8 mouse cellular contexts compared by ENCODE assay signal in the genomic region with DNA sequence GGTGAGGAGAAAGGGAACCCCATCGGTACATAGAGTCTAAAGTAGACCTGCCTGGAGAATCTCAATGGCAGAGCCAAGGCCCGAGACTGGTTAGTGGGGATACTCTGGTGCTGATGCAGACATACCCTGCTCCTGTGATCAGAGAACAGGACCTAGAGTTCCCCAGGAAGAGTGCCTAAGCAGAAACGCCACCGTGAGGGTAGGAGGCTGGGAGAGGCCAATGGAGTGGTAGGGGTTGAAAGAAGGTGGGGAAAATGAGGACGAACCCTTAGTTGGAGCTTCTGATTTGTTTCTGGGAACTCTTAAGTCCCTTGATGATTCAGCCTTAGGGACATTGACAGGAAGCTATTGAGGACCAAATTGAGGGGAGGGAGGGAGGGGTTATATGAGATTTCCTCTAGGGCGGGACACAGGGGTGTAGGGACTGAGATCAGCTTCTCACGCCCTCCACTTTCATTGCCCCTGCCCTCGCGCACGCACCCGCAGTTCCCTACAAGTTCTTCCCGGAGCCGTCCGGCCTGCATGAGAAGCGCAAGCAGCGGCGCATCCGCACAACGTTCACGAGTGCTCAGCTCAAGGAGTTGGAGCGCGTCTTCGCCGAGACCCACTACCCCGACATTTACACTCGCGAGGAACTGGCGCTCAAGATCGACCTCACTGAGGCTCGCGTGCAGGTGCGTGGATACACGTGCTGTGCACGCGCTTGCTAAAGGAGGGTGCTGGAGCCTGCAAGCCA. TPM values are rescaled to one million over a fixed set of nuclear protein-coding genes. Genes with fewer than 3 reads are reported as not detected.
DNase-seq lines count a peak whose midpoint lies in the region; ATAC-seq and TF ChIP-seq lines count a peak whose summit lies in the region.

No protein-coding gene starts in this region.

- H3K4me3 ChIP-seq in liver, embryonic 11.5 days (ENCODE audit: low read depth, low read length), result peak overlapping the region; percentile 18
- peak overlapping the region; percentile 33 for H3K4me3 ChIP-seq in stomach, postnatal 0 days (ENCODE audit: low read depth, low read length)

- H3K9me3 ChIP-seq in liver, embryonic 11.5 days (ENCODE audit: control insufficient read depth, low read length), result no peaks in the 10 kb centered on the region
- H3K9me3 ChIP-seq in stomach, postnatal 0 days (ENCODE audit: control insufficient read depth, low read length), result no peaks in the 10 kb centered on the region

- no peak for TF ChIP-seq CTCF in stomach, postnatal 0 days (IDR thresholded peaks at IDR 0.05; ENCODE audit: low read depth)

- peaks cover 12% of the 10 kb centered on the region for H3K36me3 ChIP-seq in liver, embryonic 11.5 days (ENCODE audit: control insufficient read depth, insufficient read depth, low read length)
- H3K36me3 ChIP-seq in stomach, postnatal 0 days (ENCODE audit: control insufficient read depth, insufficient read depth, low read length), result peaks cover 6% of the 10 kb centered on the region; the same call in 1 of the 2 replicates

- DNase-seq in adrenal gland, adult (ENCODE audit: inconsistent age in 2 of 2, low spot score in 1 of 2), result peak; percentile 32 to 57
- no peak for DNase-seq in adrenal gland, postnatal 25 days
- peak; percentile 46 for DNase-seq in thymus, postnatal 4 days
- DNase-seq in thymus, postnatal 0 days (ENCODE audit: low spot score), result no peak
- DNase-seq in liver, embryonic 11.5 days (ENCODE audit: low spot score), result no peak
- DNase-seq in stomach, postnatal 0 days (ENCODE audit: low spot score), result peak; percentile 37
- DNase-seq in gastrocnemius, postnatal 14 days, result no peak
- DNase-seq in frontal cortex, postnatal 10 days (ENCODE audit: low spot score in 2 of 2), result no peak

- intact Hi-C loops in gastrocnemius, postnatal 14 days (cut with DNase I; ENCODE audit: low total_unique reads), result no loop called here

- H3K9ac ChIP-seq in liver, embryonic 11.5 days (ENCODE audit: low read depth, low read length), result no peak overlapping the region
- H3K9ac ChIP-seq in stomach, postnatal 0 days (ENCODE audit: low read length), result no peak overlapping the region

- H3K4me1 ChIP-seq in liver, embryonic 11.5 days (replicated peaks; ENCODE audit: control insufficient read depth, insufficient read depth, low read length), result peaks cover 3% of the 10 kb centered on the region
- peaks cover 11% of the 10 kb centered on the region; the same call in 1 of the 2 replicates for H3K4me1 ChIP-seq in stomach, postnatal 0 days (replicated peaks; ENCODE audit: control insufficient read depth, insufficient read depth)

- H3K27me3 ChIP-seq in liver, embryonic 11.5 days (replicated peaks; ENCODE audit: control insufficient read depth, insufficient read depth, low read length), result peaks cover 79% of the 10 kb centered on the region
- H3K27me3 ChIP-seq in stomach, postnatal 0 days (ENCODE audit: control insufficient read depth, insufficient read depth, low read length), result peaks cover 20% of the 10 kb centered on the region

- peak overlapping the region; percentile 81 for H3K4me2 ChIP-seq in liver, embryonic 11.5 days
- H3K4me2 ChIP-seq in stomach, postnatal 0 days (replicated peaks; ENCODE audit: low read depth), result peak overlapping the region; percentile 80

- no peak for TF ChIP-seq EP300 in stomach, postnatal 0 days (optimal IDR thresholded peaks at IDR 0.05)

- no peak overlapping the region for H3K27ac ChIP-seq in liver, embryonic 11.5 days (ENCODE audit: low read depth, low read length)
- H3K27ac ChIP-seq in stomach, postnatal 0 days (replicated peaks), result no peak overlapping the region

- ATAC-seq in liver, embryonic 11.5 days (replicated peaks; ENCODE audit: low FRiP score), result no peak
- ATAC-seq in stomach, postnatal 0 days (ENCODE audit: low FRiP score, low TSS enrichment), result no peak

- 3% methylated on average over 35 of the region's 35 CpGs for WGBS in liver, embryonic 11.5 days
- WGBS in stomach, postnatal 0 days, result 5% methylated on average over 35 of the region's 35 CpGs

RNA-seq across cellular contexts. Expression of a gene that starts 2.4 kb away (rescaled TPM):
- total RNA-seq in adrenal gland, postnatal 25 days (2021), result 17.1 and 33.0 TPM in 2 replicates
- not detected in 2 replicates for polyA plus RNA-seq in thymus, postnatal 0 days (2015; fragmentation: Nextera tagmentation; extraction: Ambion mirVana)
- polyA plus RNA-seq in liver, embryonic 11.5 days (2014; fragmentation: Nextera tagmentation; extraction: Ambion mirVana), result 0.10 TPM in 1 of 2 replicates, not detected in the other
- polyA plus RNA-seq in stomach, postnatal 0 days (2015; fragmentation: Nextera tagmentation; extraction: Ambion mirVana), result 3.7 and 4.4 TPM in 2 replicates
- not detected for total RNA-seq in gastrocnemius, postnatal 14 days (2021)

RNA-seq across cellular contexts. Expression of a gene that starts 17.6 kb away (rescaled TPM):
- total RNA-seq in adrenal gland, postnatal 25 days (2021), result 101 and 110 TPM in 2 replicates
- polyA plus RNA-seq in thymus, postnatal 0 days (2015; fragmentation: Nextera tagmentation; extraction: Ambion mirVana), result 2.1 and 5.6 TPM in 2 replicates
- 22.3 and 23.4 TPM in 2 replicates for polyA plus RNA-seq in liver, embryonic 11.5 days (2014; fragmentation: Nextera tagmentation; extraction: Ambion mirVana)
- 16.6 and 17.6 TPM in 2 replicates for polyA plus RNA-seq in stomach, postnatal 0 days (2015; fragmentation: Nextera tagmentation; extraction: Ambion mirVana)
- total RNA-seq in gastrocnemius, postnatal 14 days (2021), result 10 to 100 TPM; 67.0 to 73.8 TPM

RNA-seq across cellular contexts. Expression of a gene that starts 36.5 kb away (rescaled TPM):
- 1.5 TPM in 1 of 2 replicates, not detected in the other for total RNA-seq in adrenal gland, postnatal 25 days (2021)
- polyA plus RNA-seq in thymus, postnatal 0 days (2015; fragmentation: Nextera tagmentation; extraction: Ambion mirVana), result 3.6 and 3.8 TPM in 2 replicates
- 3.3 and 3.9 TPM in 2 replicates for polyA plus RNA-seq in liver, embryonic 11.5 days (2014; fragmentation: Nextera tagmentation; extraction: Ambion mirVana)
- polyA plus RNA-seq in stomach, postnatal 0 days (2015; fragmentation: Nextera tagmentation; extraction: Ambion mirVana), result 1.3 and 2.0 TPM in 2 replicates
- 1 to 10 TPM; 2.8 to 6.1 TPM for total RNA-seq in gastrocnemius, postnatal 14 days (2021)

RNA-seq across cellular contexts. Expression of a gene that starts 43.1 kb away (rescaled TPM):
- total RNA-seq in adrenal gland, postnatal 25 days (2021), result 26.7 and 41.7 TPM in 2 replicates
- polyA plus RNA-seq in thymus, postnatal 0 days (2015; fragmentation: Nextera tagmentation; extraction: Ambion mirVana), result 100 and 102 TPM in 2 replicates
- polyA plus RNA-seq in liver, embryonic 11.5 days (2014; fragmentation: Nextera tagmentation; extraction: Ambion mirVana), result 94.7 and 96.2 TPM in 2 replicates
- 38.8 and 42.7 TPM in 2 replicates for polyA plus RNA-seq in stomach, postnatal 0 days (2015; fragmentation: Nextera tagmentation; extraction: Ambion mirVana)
- total RNA-seq in gastrocnemius, postnatal 14 days (2021), result 10 to 100 TPM; 23.7 to 27.7 TPM

RNA-seq across cellular contexts. Expression of a gene that starts 50.1 kb away (rescaled TPM):
- total RNA-seq in adrenal gland, postnatal 25 days (2021), result 6.8 and 7.9 TPM in 2 replicates
- 0.18 and 0.54 TPM in 2 replicates for polyA plus RNA-seq in thymus, postnatal 0 days (2015; fragmentation: Nextera tagmentation; extraction: Ambion mirVana)
- 0.27 and 0.42 TPM in 2 replicates for polyA plus RNA-seq in liver, embryonic 11.5 days (2014; fragmentation: Nextera tagmentation; extraction: Ambion mirVana)
- polyA plus RNA-seq in stomach, postnatal 0 days (2015; fragmentation: Nextera tagmentation; extraction: Ambion mirVana), result 3.2 and 4.0 TPM in 2 replicates
- 1 to 10 TPM; 1.6 to 2.2 TPM for total RNA-seq in gastrocnemius, postnatal 14 days (2021)

Comparison
In these comparisons a context has a peak if more than half of its experiments do, and no peak if none do; other contexts are left out.
1. DNase-seq: peak in adrenal gland, adult (2 of 2), thymus, postnatal 4 days (single experiment) and stomach, postnatal 0 days (single experiment); none in adrenal gland, postnatal 25 days (single experiment), thymus, postnatal 0 days (single experiment), liver, embryonic 11.5 days (single experiment), gastrocnemius, postnatal 14 days (single experiment) and frontal cortex, postnatal 10 days (0 of 2).